Mouse (Mus musculus) heart, adult 2 months (tissue): ENCODE results near the gene Dyx1c1.

ENCODE experiments used
- CTCF ChIP-seq: fragments of 200-600 bp; IDR thresholded peaks from 2 replicates; pipeline ENCODE4 v1.8.1; 2022; ENCODE audit warnings: antibody characterized with exemption, mild to moderate bottlenecking, moderate library complexity
- POLR2A ChIP-seq: fragments of 200-500 bp; IDR thresholded peaks from 2 replicates; pipeline ENCODE4 v1.6.1; 2011; ENCODE audit warnings: mild to moderate bottlenecking, low read depth, low read length, control low read depth; ENCODE audit not compliant: insufficient read depth

DNA sequence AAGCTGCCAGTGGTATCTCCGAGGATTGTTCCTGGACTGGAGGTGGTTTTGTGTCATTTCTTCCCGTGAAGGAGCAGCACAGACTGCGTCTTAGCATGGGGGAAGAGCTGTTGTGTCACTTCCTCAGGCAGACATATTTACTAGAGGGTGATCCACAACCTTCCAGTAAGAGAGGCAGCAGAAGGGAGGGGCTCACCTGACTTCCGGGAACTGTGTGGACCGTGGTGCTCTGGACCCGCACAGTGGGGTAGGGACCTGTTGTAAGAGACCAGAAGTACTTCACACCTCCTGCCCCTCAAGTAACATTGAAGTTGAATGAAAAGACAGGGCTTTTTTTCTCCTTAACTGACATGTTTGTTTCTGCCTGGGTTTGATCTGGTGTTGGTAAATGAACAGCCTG, 46.5 kb downstream of the Dyx1c1 start:
- TF ChIP-seq POLR2A = no peak
- TF ChIP-seq CTCF = no peak
